Mouse (Mus musculus): ENCODE measurements around the gene Robo2.
A peak's percentile ranks its signal among the peaks of the same experiment; 100 is the strongest.
"Not testable (repeated sequence)": the region's sequence is repeated elsewhere in the genome, so short reads cannot be mapped to it uniquely, and the experiment has no call there.

Robo2 gene

GRCm38 (mm10) chr16:74200705-74201104 lies 210.9 kb downstream of the Robo2 start:
- no peak for DNase-seq (ENCODE audit: low spot score)

- DNase-seq (ENCODE audit: low spot score) = no peak
Measured at GRCm38 (mm10) chr16:74200024-74200703, 211.5 kb downstream of the Robo2 start.

GRCm38 (mm10) chr16:74192979-74193554 lies 218.6 kb downstream of the Robo2 start:
- DNase-seq (ENCODE audit: low spot score) = no peak

GRCm38 (mm10) chr16:74191621-74192020 lies 220.0 kb downstream of the Robo2 start:
- DNase-seq (ENCODE audit: low spot score) = no peak

GRCm38 (mm10) chr16:74182509-74183113 lies 229.0 kb downstream of the Robo2 start:
- DNase-seq (ENCODE audit: low spot score) = no peak

GRCm38 (mm10) chr16:74172673-74173072 lies 239.0 kb downstream of the Robo2 start:
- DNase-seq (ENCODE audit: low spot score) = peak; percentile 21

- no peak for DNase-seq (ENCODE audit: low spot score)
Measured at GRCm38 (mm10) chr16:74169642-74170041, 242.0 kb downstream of the Robo2 start.

GRCm38 (mm10) chr16:74169121-74169520 lies 242.5 kb downstream of the Robo2 start:
- no peak for DNase-seq (ENCODE audit: low spot score)

GRCm38 (mm10) chr16:74167832-74168231 lies 243.8 kb downstream of the Robo2 start:
- no peak for DNase-seq (ENCODE audit: low spot score)

GRCm38 (mm10) chr16:74162041-74162440 lies 249.6 kb downstream of the Robo2 start:
- DNase-seq (ENCODE audit: low spot score) = no peak

- no peak for DNase-seq (ENCODE audit: low spot score)
Measured at GRCm38 (mm10) chr16:74159189-74159588, 252.4 kb downstream of the Robo2 start.

- no peak for DNase-seq (ENCODE audit: low spot score)
Measured at GRCm38 (mm10) chr16:74136181-74136580, 275.4 kb downstream of the Robo2 start.

GRCm38 (mm10) chr16:74132833-74133232 lies 278.8 kb downstream of the Robo2 start:
- DNase-seq (ENCODE audit: low spot score) = no peak

GRCm38 (mm10) chr16:74131370-74131769 lies 280.3 kb downstream of the Robo2 start:
- DNase-seq (ENCODE audit: low spot score) = no peak

- DNase-seq (ENCODE audit: low spot score) = no peak
Measured at GRCm38 (mm10) chr16:74128443-74128983, 283.1 kb downstream of the Robo2 start.

GRCm38 (mm10) chr16:74113155-74113554 lies 298.5 kb downstream of the Robo2 start:
- DNase-seq (ENCODE audit: low spot score) = no peak

GRCm38 (mm10) chr16:74111101-74111500 lies 300.5 kb downstream of the Robo2 start:
- DNase-seq (ENCODE audit: low spot score) = no peak

- not testable (repeated sequence) for DNase-seq (ENCODE audit: low spot score)
Measured at GRCm38 (mm10) chr16:74104449-74104848, 307.2 kb downstream of the Robo2 start.

GRCm38 (mm10) chr16:74092997-74093801 lies 318.4 kb downstream of the Robo2 start:
- DNase-seq (ENCODE audit: low spot score) = peak; percentile 79

- no peak for DNase-seq (ENCODE audit: low spot score)
Measured at GRCm38 (mm10) chr16:74089951-74090350, 321.7 kb downstream of the Robo2 start.

GRCm38 (mm10) chr16:74084188-74084587 lies 327.4 kb downstream of the Robo2 start:
- DNase-seq (ENCODE audit: low spot score) = no peak

GRCm38 (mm10) chr16:74072671-74073070 lies 339.0 kb downstream of the Robo2 start:
- no peak for DNase-seq (ENCODE audit: low spot score)

Measured in embryo, embryonic 10 days (tissue).